Mouse (Mus musculus): ENCODE results near the gene Tenm2.

DNA sequence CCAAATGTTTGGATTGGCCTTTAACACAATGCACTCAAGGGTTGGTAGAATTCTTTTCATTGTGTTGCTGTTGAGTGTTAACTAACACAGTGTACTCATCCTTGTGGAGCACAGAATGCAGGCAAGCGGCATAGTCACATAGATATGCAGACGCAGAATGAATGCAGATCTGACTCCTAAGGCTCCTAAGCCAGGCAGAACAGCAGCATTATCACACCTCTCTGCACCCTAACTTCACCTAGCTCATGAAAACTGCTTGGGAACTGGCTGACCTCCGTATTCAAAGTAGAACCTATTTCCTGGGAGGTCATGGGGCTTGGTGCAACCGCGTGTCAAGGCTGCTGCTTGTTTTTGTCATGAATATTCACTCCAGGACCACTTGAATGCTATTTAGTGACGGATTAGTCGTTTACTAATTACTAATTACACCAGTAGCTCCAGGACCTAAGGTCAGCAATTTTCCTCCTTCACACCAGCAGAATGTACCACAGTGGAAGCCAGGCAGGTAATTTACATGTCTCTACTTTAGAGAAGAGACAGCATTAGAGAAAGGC is 295.1 kb downstream of the Tenm2 start:
- TF ChIP-seq NELFE (IDR thresholded peaks at IDR 0.05; ENCODE audit: low read depth, low read length) (no peak), KAT2A (conservative IDR thresholded peaks at IDR 0.05; ENCODE audit: low read depth, low read length) (no peak), CTCF (IDR thresholded peaks at IDR 0.05 in 2 of 3, conservative IDR thresholded peaks at IDR 0.05 in 1 of 3; ENCODE audit: control insufficient read depth in 1 of 3, insufficient read depth in 1 of 3, low read depth in 2 of 3, low read length in 3 of 3, poor library complexity in 1 of 3, severe bottlenecking in 1 of 3) (no peak), POLR2A (IDR thresholded peaks at IDR 0.05; ENCODE audit: control insufficient read depth in 1 of 2, insufficient read depth in 1 of 2, low read depth in 1 of 2, low read length in 2 of 2, poor library complexity in 1 of 2) (no peak), CHD1 (IDR thresholded peaks at IDR 0.05; ENCODE audit: low read depth, low read length) (no peak), E2F4 (IDR thresholded peaks at IDR 0.05; ENCODE audit: borderline replicate concordance, low read depth, low read length) (no peak), SMC3 (IDR thresholded peaks at IDR 0.05; ENCODE audit: low read depth, low read length) (no peak), NRF1 (IDR thresholded peaks at IDR 0.05; ENCODE audit: insufficient read depth, low read depth, low read length, poor library complexity, severe bottlenecking) (no peak), SIN3A (IDR thresholded peaks at IDR 0.05; ENCODE audit: low read length) (no peak), CHD2 (IDR thresholded peaks at IDR 0.05; ENCODE audit: low read length) (no peak)

All from MEL (cell line).